Mouse (Mus musculus): ENCODE data around the gene Zyg11a.
"Not testable (repeated sequence)": the region's sequence is repeated elsewhere in the genome, so short reads cannot be mapped to it uniquely, and the experiment has no call there.

Gene Zyg11a

DNA sequence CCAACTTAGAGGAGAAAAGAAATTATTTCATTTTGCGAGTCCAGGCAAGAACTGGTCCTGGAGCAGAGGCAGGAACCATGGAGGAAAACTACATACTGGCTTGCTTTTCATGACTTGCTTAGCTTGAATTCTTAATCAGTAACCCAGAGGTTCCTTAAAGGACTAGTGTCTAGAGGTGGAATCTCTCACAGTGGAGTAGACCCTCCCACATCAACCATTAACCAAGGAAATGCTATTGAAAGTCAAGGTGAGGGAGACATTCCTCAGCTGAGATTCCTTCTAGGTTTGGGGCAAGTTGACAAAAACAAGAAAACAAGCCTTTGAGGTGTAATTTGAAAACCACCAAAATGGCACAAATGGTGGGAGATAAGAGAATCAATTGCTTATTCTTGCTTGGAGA is 73.0 kb downstream of the Zyg11a start, which contains the start of gene Scp2:
Gene Scp2 (minus strand): TSS at position 119 of the 400 bp plus-strand sequence.
- DNase-seq (ENCODE audit: low spot score): no peak

DNA sequence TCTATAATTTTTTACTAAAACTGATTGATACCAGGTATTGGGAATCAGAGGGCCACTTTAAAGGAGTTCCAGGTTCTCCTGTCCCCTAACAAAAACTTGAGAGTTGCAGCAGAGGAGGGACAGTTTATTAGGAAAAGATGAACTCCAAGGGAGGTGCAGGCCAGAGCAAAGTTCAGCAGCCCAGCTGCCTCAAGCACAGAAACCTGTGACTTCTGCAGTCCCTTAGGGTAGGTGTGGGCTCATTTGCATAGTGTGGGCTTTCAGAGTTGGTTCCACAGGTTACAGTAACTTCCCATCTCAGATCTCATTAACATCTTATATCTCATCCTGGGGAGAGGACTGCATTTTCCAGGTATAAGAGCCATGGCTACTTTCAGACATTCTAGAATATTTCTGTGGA is 74.1 kb downstream of the Zyg11a start:
- no peak for DNase-seq (ENCODE audit: low spot score)

DNA sequence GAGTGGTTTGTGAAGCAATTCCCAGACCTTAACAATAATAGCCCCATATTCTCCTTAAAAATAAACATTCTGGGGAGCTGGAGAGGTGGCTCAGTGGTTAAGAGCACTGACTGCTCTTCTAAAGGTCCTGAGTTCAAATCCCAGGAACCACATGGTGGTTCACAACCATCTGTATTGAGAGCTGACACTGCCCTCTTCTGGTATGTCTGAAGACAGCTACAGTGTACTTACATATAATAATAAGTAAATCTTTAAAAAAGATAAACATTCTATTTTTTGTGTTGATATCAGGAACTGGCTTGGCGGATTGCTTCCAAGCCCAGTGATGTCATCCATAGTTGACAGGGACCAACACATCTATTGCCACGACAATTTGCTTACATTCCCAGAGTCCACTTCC is 74.7 kb downstream of the Zyg11a start:
- not testable (repeated sequence) for DNase-seq (ENCODE audit: low spot score)

DNA sequence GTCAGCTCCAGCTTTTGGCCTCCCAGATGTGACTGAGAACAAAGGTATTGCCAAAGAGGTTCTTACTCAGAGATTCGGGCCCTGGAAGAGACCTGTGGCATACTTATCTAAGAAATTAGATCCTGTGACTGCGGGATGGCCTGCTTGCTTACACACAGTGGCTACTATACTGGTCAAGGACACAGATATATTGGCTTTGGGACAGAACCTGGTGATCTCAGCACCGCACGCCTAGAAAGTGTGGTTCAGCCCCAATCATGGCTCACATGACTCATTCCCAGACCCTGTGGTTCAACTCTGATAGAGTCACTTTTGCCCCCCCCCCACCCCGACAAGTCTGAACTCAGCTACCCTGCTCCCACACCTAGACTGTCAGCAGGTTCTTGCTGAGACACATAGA is 80.9 kb downstream of the Zyg11a start:
- no peak for DNase-seq (ENCODE audit: low spot score)
